In the genomic region with DNA sequence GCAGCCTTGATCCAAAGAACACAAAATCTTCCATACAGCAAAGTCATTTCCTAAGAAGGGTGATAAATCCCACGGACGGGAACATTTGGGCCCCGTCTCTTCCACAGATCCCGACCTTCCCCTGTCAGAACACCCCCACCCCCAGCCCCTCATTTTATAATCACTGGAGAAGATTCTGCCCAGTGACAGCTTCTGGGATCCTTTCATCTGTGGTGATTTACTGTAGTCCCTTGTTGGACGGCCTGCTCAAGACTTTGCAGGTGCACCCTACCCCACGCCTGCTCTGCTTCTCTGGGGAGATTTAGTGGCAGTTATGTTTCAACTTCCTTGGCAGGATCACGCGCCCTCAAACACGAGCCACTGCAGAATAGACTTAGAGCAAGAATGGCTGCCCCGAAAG, we compare ENCODE assay signal across 26 mouse cellular contexts. TPM values are rescaled to one million over a fixed set of nuclear protein-coding genes. Genes with fewer than 3 reads are reported as not detected.
DNase-seq lines count a peak whose midpoint lies in the region; ATAC-seq and TF ChIP-seq lines count a peak whose summit lies in the region.
"Had no signal": no experiment of that assay in that cellular context is flagged by ENCODE, and none has a peak within 500 bp of the region (broad histone marks: within the 10 kb centered on the region; RNA-seq: fewer than 3 reads in every experiment).

No protein-coding gene starts in this region.

- no peak overlapping the region for H3K4me2 ChIP-seq in kidney, embryonic 16.5 days (replicated peaks; ENCODE audit: low read depth, low read length)
- H3K4me2 ChIP-seq in kidney, postnatal 0 days (ENCODE audit: low read length): no peak overlapping the region
- H3K4me2 ChIP-seq: embryonic facial prominence, embryonic 13.5 days; forebrain, embryonic 15.5 days; hindbrain, embryonic 15.5 days; limb, embryonic 12.5 days; liver, embryonic 12.5 days; midbrain, embryonic 15.5 days; neural tube, embryonic 12.5 days had no signal

- H3K9me3 ChIP-seq in kidney, embryonic 16.5 days (ENCODE audit: low read length): peaks cover 3% of the 10 kb centered on the region
- no peaks in the 10 kb centered on the region for H3K9me3 ChIP-seq in kidney, postnatal 0 days (replicated peaks; ENCODE audit: low read length)
- H3K9me3 ChIP-seq: embryonic facial prominence, embryonic 13.5 days; forebrain, embryonic 15.5 days; hindbrain, embryonic 15.5 days; midbrain, embryonic 15.5 days; neural tube, embryonic 12.5 days had no signal

- 22% methylated on average over 10 of the region's 10 CpGs for WGBS in kidney, embryonic 16.5 days
- 16% methylated on average over 10 of the region's 10 CpGs for WGBS in kidney, postnatal 0 days

- no peak for TF ChIP-seq CTCF in gastrocnemius, adult 2 months (IDR thresholded peaks at IDR 0.05)
- no peak for TF ChIP-seq CTCF in kidney, postnatal 0 days (IDR thresholded peaks at IDR 0.05; ENCODE audit: low read depth)

- intact Hi-C loops in gastrocnemius, adult 2 months (cut with DNase I): loop anchor here (5.0 kb wide), 1 partner anchor 42 kb away; a partner anchor contains a TSS

- H3K36me3 ChIP-seq in kidney, embryonic 16.5 days (ENCODE audit: insufficient read depth, low read length): no peaks in the 10 kb centered on the region
- no peaks in the 10 kb centered on the region for H3K36me3 ChIP-seq in kidney, postnatal 0 days (ENCODE audit: insufficient read depth, low read length)
- H3K36me3 ChIP-seq: embryonic facial prominence, embryonic 13.5 days; forebrain, embryonic 10.5 days; forebrain, embryonic 15.5 days; hindbrain, embryonic 10.5 days; hindbrain, embryonic 15.5 days; limb, embryonic 12.5 days; liver, embryonic 12.5 days; midbrain, embryonic 15.5 days; neural tube, embryonic 12.5 days had no signal

- H3K4me3 ChIP-seq in gastrocnemius, adult 2 months: peak overlapping the region; percentile 23
- no peak overlapping the region for H3K4me3 ChIP-seq in kidney, embryonic 16.5 days (ENCODE audit: low read length)
- H3K4me3 ChIP-seq in kidney, postnatal 0 days (replicated peaks; ENCODE audit: low read depth, low read length): no peak overlapping the region
- H3K4me3 ChIP-seq: embryonic facial prominence, embryonic 13.5 days; forebrain, embryonic 10.5 days; forebrain, embryonic 15.5 days; hindbrain, embryonic 10.5 days; hindbrain, embryonic 15.5 days; limb, embryonic 12.5 days; liver, embryonic 12.5 days; midbrain, embryonic 15.5 days; neural tube, embryonic 12.5 days had no signal

- ATAC-seq in kidney, embryonic 16.5 days (ENCODE audit: low FRiP score, low TSS enrichment): peak; percentile 62
- peak; percentile 53 for ATAC-seq in kidney, postnatal 0 days (replicated peaks; ENCODE audit: low FRiP score, low read depth)
- ATAC-seq: forebrain, embryonic 15.5 days; inflammation-experienced regulatory T-cells, adult 6 months; liver, embryonic 12.5 days; liver, postnatal 0 days; midbrain, embryonic 15.5 days had no signal

- H3K27me3 ChIP-seq in kidney, embryonic 16.5 days (ENCODE audit: insufficient read depth, low read length): no peaks in the 10 kb centered on the region
- no peaks in the 10 kb centered on the region for H3K27me3 ChIP-seq in kidney, postnatal 0 days (ENCODE audit: insufficient read depth, low read length)
- H3K27me3 ChIP-seq: embryonic facial prominence, embryonic 13.5 days; forebrain, embryonic 15.5 days; hindbrain, embryonic 15.5 days; limb, embryonic 12.5 days; liver, embryonic 12.5 days; midbrain, embryonic 15.5 days; neural tube, embryonic 12.5 days had no signal

- H3K27ac ChIP-seq in gastrocnemius, adult 2 months: peak overlapping the region; percentile 33
- H3K27ac ChIP-seq in kidney, embryonic 16.5 days (ENCODE audit: low read length): no peak overlapping the region; the same call in 1 of the 2 replicates
- H3K27ac ChIP-seq in kidney, postnatal 0 days: peak overlapping the region; percentile 54
- H3K27ac ChIP-seq: embryonic facial prominence, embryonic 13.5 days; forebrain, embryonic 10.5 days; forebrain, embryonic 15.5 days; hindbrain, embryonic 10.5 days; hindbrain, embryonic 15.5 days; limb, embryonic 12.5 days; liver, embryonic 12.5 days; macrophage; midbrain, embryonic 15.5 days; neural tube, embryonic 12.5 days had no signal

- H3K9ac ChIP-seq in kidney, embryonic 16.5 days (replicated peaks; ENCODE audit: low read length): no peak overlapping the region
- H3K9ac ChIP-seq in kidney, postnatal 0 days (ENCODE audit: low read depth, low read length): no peak overlapping the region
- H3K9ac ChIP-seq: embryonic facial prominence, embryonic 13.5 days; forebrain, embryonic 15.5 days; hindbrain, embryonic 15.5 days; limb, embryonic 12.5 days; liver, embryonic 12.5 days; liver, postnatal 0 days; midbrain, embryonic 15.5 days; neural tube, embryonic 12.5 days had no signal

- peak; percentile 49 for DNase-seq in gastrocnemius, adult 2 months
- DNase-seq in gastrocnemius, postnatal 4 days (ENCODE audit: low spot score in 2 of 2): no peak
- DNase-seq in kidney, adult 18-20 months: no peak
- peak; percentile 94 for DNase-seq in kidney, postnatal 0 days (ENCODE audit: low spot score)
- peak; percentile 51 for DNase-seq in kidney, postnatal 14 days
- DNase-seq in left cerebral cortex, adult 9 months (ENCODE audit: low spot score in 2 of 2): no peak
- DNase-seq: cerebellum, adult 18-20 months; cerebellum, postnatal 10 days; heart, postnatal 14 days; layer of hippocampus, adult 9-11 months; liver, postnatal 0 days; right cerebral cortex, postnatal 4 days; thymus, adult 18-20 months; thymus, postnatal 25 days had no signal

- peaks cover 53% of the 10 kb centered on the region for H3K4me1 ChIP-seq in kidney, embryonic 16.5 days (ENCODE audit: insufficient read depth, low read length)
- H3K4me1 ChIP-seq in kidney, postnatal 0 days (replicated peaks; ENCODE audit: insufficient read depth, low read length): 0 out of 2 replicates have a peak, but pooled peaks cover 21% of the 10 kb centered on the region

RNA-seq across cellular contexts. Expression of a gene that starts 44.6 kb away (rescaled TPM):
- 100 to 1,000 TPM; 115 to 122 TPM for total RNA-seq in gastrocnemius, adult 2 months (2021)
- total RNA-seq in gastrocnemius, postnatal 4 days (2021): 100 to 1,000 TPM; 226 to 228 TPM
- polyA plus RNA-seq in kidney, embryonic 16.5 days (2015; fragmentation: Nextera tagmentation; extraction: Ambion mirVana): 645 and 709 TPM in 2 replicates
- 840 and 861 TPM in 2 replicates for polyA plus RNA-seq in kidney, postnatal 0 days (2015; fragmentation: Nextera tagmentation; extraction: Ambion mirVana)

RNA-seq across cellular contexts. Expression of a gene that starts 44.7 kb away (rescaled TPM):
- 10 to 100 TPM; 12.8 to 14.8 TPM for total RNA-seq in gastrocnemius, adult 2 months (2021)
- total RNA-seq in gastrocnemius, postnatal 4 days (2021): 10 to 100 TPM; 36.7 to 37.7 TPM
- polyA plus RNA-seq in kidney, embryonic 16.5 days (2015; fragmentation: Nextera tagmentation; extraction: Ambion mirVana): 10.2 and 11.3 TPM in 2 replicates
- polyA plus RNA-seq in kidney, postnatal 0 days (2015; fragmentation: Nextera tagmentation; extraction: Ambion mirVana): 9.7 and 10.4 TPM in 2 replicates

Comparison
In these comparisons a context has a peak if more than half of its experiments do, and no peak if none do; other contexts are left out.
1. DNase-seq: peak in gastrocnemius, adult 2 months (single experiment), kidney, postnatal 0 days (single experiment) and kidney, postnatal 14 days (single experiment); none in gastrocnemius, postnatal 4 days (0 of 2), kidney, adult 18-20 months (single experiment) and left cerebral cortex, adult 9 months (0 of 2).